Mouse (Mus musculus) heart, embryonic 12.5 days (tissue): ENCODE measurements at regions not wholly inside any gene's neighbourhood (a gene's known extent, or its start where the extent isn't known, plus 50 kb on each side); places are given as distances from the start of the nearest gene placed in this dataset.

Experiments used
- ATAC-seq: fragments of 200-750 bp; cut with Nextera tagmentation; 2 replicates; pipeline ENCODE4 v1.8.0; 2017; ENCODE audit warnings: moderate TSS enrichment, moderate library complexity; ENCODE audit not compliant: insufficient number of reproducible peaks, low FRiP score
- H3K27ac ChIP-seq: fragments of 300-500 bp; sonication (generic); 2 replicates; pipeline ENCODE4 v1.5.1; 2016; ENCODE audit warnings: mild to moderate bottlenecking, moderate library complexity; ENCODE audit not compliant: poor library complexity, severe bottlenecking
- H3K27me3 ChIP-seq: fragments of 300-500 bp; sonication (generic); replicated peaks from 2 replicates; pipeline ENCODE4 v1.6.1; 2016; ENCODE audit warnings: mild to moderate bottlenecking, moderate library complexity
- H3K36me3 ChIP-seq: fragments of 300-500 bp; sonication (generic); 2 replicates; pipeline ENCODE4 v1.6.1; 2016; ENCODE audit warnings: mild to moderate bottlenecking, moderate library complexity
- H3K4me1 ChIP-seq: fragments of 300-500 bp; sonication (generic); replicated peaks from 2 replicates; pipeline ENCODE4 v1.6.1; 2016; ENCODE audit warnings: mild to moderate bottlenecking
- H3K4me2 ChIP-seq: fragments of 300-500 bp; sonication (generic); 2 replicates; pipeline ENCODE4 v1.6.1; 2016; ENCODE audit warnings: mild to moderate bottlenecking, moderate library complexity
- H3K4me3 ChIP-seq: fragments of 300-500 bp; sonication (generic); 2 replicates; pipeline ENCODE4 v1.5.1; 2016; ENCODE audit warnings: mild to moderate bottlenecking
- H3K9ac ChIP-seq: fragments of 300-500 bp; sonication (generic); 2 replicates; pipeline ENCODE4 v1.6.1; 2016; ENCODE audit warnings: mild to moderate bottlenecking, moderate library complexity
- H3K9me3 ChIP-seq: fragments of 300-500 bp; sonication (generic); replicated peaks from 2 replicates; pipeline ENCODE4 v1.6.1; 2016; ENCODE audit warnings: mild to moderate bottlenecking, moderate library complexity
- WGBS: fragments of 180-500 bp; shearing (Covaris S2); methylation state at CpG from one replicate; pipeline ENCODE4 v1.1.7; 2016; 5-methylcytosine and 5-hydroxymethylcytosine counted together

- peak; percentile 75 for ATAC-seq
- 0 out of 2 replicates have a peak overlapping the region, but pooled peaks have one; percentile 13 for H3K4me2 ChIP-seq
These were observed 118.0 kb upstream of the Slc22a23 start for GRCm38 (mm10) chr13:34462808-34463511.

GRCm38 (mm10) chr13:34462206-34462807, 117.3 kb upstream of the Slc22a23 start:
- Histone ChIP-seq H3K27me3 (no peaks in the 10 kb centered on the region), H3K4me1 (peaks cover 30% of the 10 kb centered on the region), H3K36me3 (no peaks in the 10 kb centered on the region), H3K9me3 (no peaks in the 10 kb centered on the region), H3K4me3 (no peak overlapping the region), H3K4me2 (no peak overlapping the region), H3K27ac (peak overlapping the region; percentile 26), H3K9ac (no peak overlapping the region)
- 59% methylated on average over 6 of the region's 6 CpGs for WGBS
- ATAC-seq = peak; percentile 64

More at GRCm38 (mm10) chr13:34462808-34463511, 118.0 kb upstream of the Slc22a23 start:
- H3K36me3 ChIP-seq = no peaks in the 10 kb centered on the region
- H3K27me3 ChIP-seq = no peaks in the 10 kb centered on the region
- no peak overlapping the region for H3K9ac ChIP-seq
- H3K4me3 ChIP-seq = no peak overlapping the region
- H3K4me1 ChIP-seq = peaks cover 30% of the 10 kb centered on the region
- 24% methylated on average over 2 of the region's 2 CpGs for WGBS
- peak overlapping the region; percentile 40 for H3K27ac ChIP-seq
- no peaks in the 10 kb centered on the region for H3K9me3 ChIP-seq

- no peak for ATAC-seq
- no peak overlapping the region for H3K27ac ChIP-seq
- no peak overlapping the region for H3K9ac ChIP-seq
- no peak overlapping the region for H3K4me2 ChIP-seq
- WGBS = 16% methylated on average over 4 of the region's 4 CpGs
- H3K36me3 ChIP-seq = no peaks in the 10 kb centered on the region
- no peaks in the 10 kb centered on the region for H3K9me3 ChIP-seq
- no peaks in the 10 kb centered on the region for H3K27me3 ChIP-seq
- H3K4me3 ChIP-seq = no peak overlapping the region
- H3K4me1 ChIP-seq = peaks cover 30% of the 10 kb centered on the region
These were observed 116.0 kb upstream of the Slc22a23 start for GRCm38 (mm10) chr13:34460969-34461368.

- WGBS = 29% methylated on average over 3 of the region's 3 CpGs
- no peak overlapping the region for H3K4me3 ChIP-seq
- ATAC-seq = no peak
- H3K9ac ChIP-seq = no peak overlapping the region
- no peaks in the 10 kb centered on the region for H3K36me3 ChIP-seq
- H3K9me3 ChIP-seq = no peaks in the 10 kb centered on the region
- H3K27ac ChIP-seq = no peak overlapping the region
- H3K4me2 ChIP-seq = no peak overlapping the region
- H3K4me1 ChIP-seq = peaks cover 4% of the 10 kb centered on the region
- no peaks in the 10 kb centered on the region for H3K27me3 ChIP-seq
These were observed 111.1 kb upstream of the Slc22a23 start for GRCm38 (mm10) chr13:34456051-34456450.

- no peak for ATAC-seq
- Histone ChIP-seq H3K4me3 (no peak overlapping the region), H3K27me3 (no peaks in the 10 kb centered on the region), H3K9me3 (no peaks in the 10 kb centered on the region), H3K9ac (no peak overlapping the region), H3K27ac (no peak overlapping the region), H3K4me1 (no peaks in the 10 kb centered on the region), H3K4me2 (no peak overlapping the region), H3K36me3 (no peaks in the 10 kb centered on the region)
These were observed 101.8 kb upstream of the Slc22a23 start for GRCm38 (mm10) chr13:34446806-34447205.

- Histone ChIP-seq H3K4me2 (no peak overlapping the region), H3K4me3 (no peak overlapping the region), H3K9me3 (no peaks in the 10 kb centered on the region), H3K9ac (no peak overlapping the region), H3K27me3 (no peaks in the 10 kb centered on the region), H3K4me1 (no peaks in the 10 kb centered on the region; the same call in 1 of the 2 replicates), H3K36me3 (no peaks in the 10 kb centered on the region), H3K27ac (no peak overlapping the region)
- 80% methylated on average over 8 of the region's 8 CpGs for WGBS
- no peak for ATAC-seq
These were observed 101.3 kb upstream of the Slc22a23 start for GRCm38 (mm10) chr13:34446327-34446726.

- no peaks in the 10 kb centered on the region for H3K27me3 ChIP-seq
- WGBS = 85% methylated on average over 1 of the region's 1 CpGs
- no peak overlapping the region for H3K27ac ChIP-seq
- no peak overlapping the region for H3K9ac ChIP-seq
- no peak overlapping the region for H3K4me2 ChIP-seq
- H3K4me3 ChIP-seq = no peak overlapping the region
- H3K9me3 ChIP-seq = no peaks in the 10 kb centered on the region
- H3K4me1 ChIP-seq = peaks cover 3% of the 10 kb centered on the region; the same call in 1 of the 2 replicates
- H3K36me3 ChIP-seq = no peaks in the 10 kb centered on the region
- no peak for ATAC-seq
These were observed 96.4 kb upstream of the Slc22a23 start for GRCm38 (mm10) chr13:34441347-34441746.

GRCm38 (mm10) chr13:34427527-34427926, 82.5 kb upstream of the Slc22a23 start:
- no peak for ATAC-seq
- no peak overlapping the region for H3K4me2 ChIP-seq

GRCm38 (mm10) chr13:34424921-34425320, 79.9 kb upstream of the Slc22a23 start:
- WGBS = 52% methylated on average over 3 of the region's 3 CpGs
- no peak for ATAC-seq
- Histone ChIP-seq H3K9ac (no peak overlapping the region), H3K27me3 (no peaks in the 10 kb centered on the region), H3K9me3 (no peaks in the 10 kb centered on the region), H3K4me2 (no peak overlapping the region), H3K36me3 (no peaks in the 10 kb centered on the region), H3K27ac (no peak overlapping the region), H3K4me1 (no peaks in the 10 kb centered on the region), H3K4me3 (no peak overlapping the region)

More at GRCm38 (mm10) chr13:34427527-34427926, 82.5 kb upstream of the Slc22a23 start:
- Histone ChIP-seq H3K4me1 (no peaks in the 10 kb centered on the region), H3K4me3 (no peak overlapping the region), H3K9ac (no peak overlapping the region), H3K27me3 (no peaks in the 10 kb centered on the region), H3K9me3 (no peaks in the 10 kb centered on the region), H3K36me3 (no peaks in the 10 kb centered on the region), H3K27ac (no peak overlapping the region)
- WGBS = 83% methylated on average over 1 of the region's 1 CpGs

GRCm38 (mm10) chr13:34421644-34422043, 76.7 kb upstream of the Slc22a23 start:
- no peaks in the 10 kb centered on the region for H3K27me3 ChIP-seq
- no peak for ATAC-seq
- no peak overlapping the region for H3K27ac ChIP-seq
- no peaks in the 10 kb centered on the region for H3K9me3 ChIP-seq
- H3K4me3 ChIP-seq = no peak overlapping the region
- no peak overlapping the region for H3K4me2 ChIP-seq
- H3K9ac ChIP-seq = no peak overlapping the region
- WGBS = 83% methylated on average over 3 of the region's 3 CpGs
- no peaks in the 10 kb centered on the region for H3K36me3 ChIP-seq
- H3K4me1 ChIP-seq = no peaks in the 10 kb centered on the region

GRCm38 (mm10) chr13:34420341-34421156, 75.6 kb upstream of the Slc22a23 start:
- 65% methylated on average over 8 of the region's 8 CpGs for WGBS
- Histone ChIP-seq H3K36me3 (no peaks in the 10 kb centered on the region), H3K9ac (no peak overlapping the region), H3K9me3 (no peaks in the 10 kb centered on the region), H3K4me1 (no peaks in the 10 kb centered on the region), H3K27me3 (no peaks in the 10 kb centered on the region), H3K27ac (no peak overlapping the region), H3K4me3 (no peak overlapping the region), H3K4me2 (no peak overlapping the region)
- no peak for ATAC-seq
